Mouse (Mus musculus) left cerebral cortex, postnatal 25 days (tissue): ENCODE results near the gene Slc5a11. TPM values are rescaled to one million over a fixed set of nuclear protein-coding genes. Genes with fewer than 3 reads are reported as not detected.

ENCODE experiments used
- DNase-seq, 2 experiments: peaks; one replicate each; pipeline ENCODE4 v3.0.0; 2022; ENCODE audit warnings: low spot score in 2 of 2, mixed read lengths in 1 of 2
- intact Hi-C: fragments of 180-260 bp; cut with DNase I; formaldehyde crosslinking; loops from one replicate; pipeline ENCODE4 v1.15.1; 2025
- total RNA-seq, 2 experiments: library from RNA; stranded (reverse); gene quantifications; 2 replicates each; pipeline ENCODE4 v1.2.3; 2021

Gene Slc5a11
- total RNA-seq: 1 to 10 TPM in 1 of 2 experiments, under 1 TPM in 1; 0.55 to 2.0 TPM

DNA sequence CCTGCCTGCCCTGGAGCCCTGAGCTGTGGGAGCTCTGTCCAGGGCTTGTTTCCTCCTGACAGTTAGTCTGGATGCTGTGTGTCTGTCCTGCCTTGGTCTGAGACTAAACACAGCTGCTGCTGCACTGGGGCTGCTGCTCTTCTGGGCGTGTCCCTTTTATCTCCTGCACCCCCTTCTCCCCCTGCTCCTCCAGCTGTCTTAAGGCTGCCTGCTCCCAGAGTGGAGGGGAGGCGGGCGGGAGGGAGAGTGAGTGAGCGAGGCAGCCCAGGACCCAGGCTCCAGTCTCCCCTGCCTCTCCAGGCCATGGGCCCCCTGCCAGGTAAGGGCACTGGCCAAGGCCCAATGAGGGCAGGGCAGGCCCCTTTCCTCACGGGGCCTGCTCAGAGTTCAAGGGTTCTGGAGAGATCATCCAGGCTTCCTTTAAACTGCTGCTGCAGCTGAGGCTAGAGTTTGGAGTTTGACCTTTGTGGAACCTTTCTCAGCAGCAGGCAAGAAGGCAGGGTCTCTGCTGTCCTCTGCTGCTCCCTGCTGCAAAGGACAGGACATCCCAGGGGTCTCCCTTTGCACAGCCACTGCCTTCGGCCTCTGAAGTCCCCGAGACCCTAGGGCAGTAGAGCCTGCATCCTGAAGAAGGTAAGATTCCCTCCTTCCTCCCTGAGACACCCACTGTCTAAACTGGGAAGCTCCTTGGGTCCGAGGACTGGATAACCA lies at the start of gene Slc5a11:
Gene Slc5a11 (plus strand): TSS at position 416 of the 711 bp plus-strand sequence.
- DNase-seq: no peak
- intact Hi-C loops: no loop called here

DNA sequence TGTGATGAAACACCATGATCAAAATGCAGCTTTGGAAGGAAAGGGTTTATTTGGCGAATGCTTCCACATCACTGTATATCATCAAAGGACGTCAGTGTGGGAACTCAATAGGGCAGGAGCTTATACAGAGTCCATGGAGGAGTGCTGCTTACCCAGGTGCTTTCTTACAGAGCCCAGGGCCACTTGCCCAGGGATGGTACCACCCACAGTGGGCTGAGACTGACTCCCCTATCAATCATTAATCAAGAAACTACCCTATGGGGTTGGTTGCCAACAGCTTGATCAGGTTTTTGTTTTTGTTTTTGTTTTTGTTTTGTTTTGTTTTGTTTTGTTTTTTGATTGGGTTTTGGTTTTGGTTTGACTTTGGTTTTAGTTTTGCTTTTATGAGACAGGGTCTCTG lies 47.1 kb upstream of the Slc5a11 start:
- intact Hi-C loops: no loop called here

GRCm38 (mm10) chr7:123169618-123170017 lies 45.0 kb upstream of the Slc5a11 start:
- no peak for DNase-seq
- intact Hi-C loops: loop anchor here (5.0 kb wide), 1 partner anchor 172 kb away; no protein-coding TSS in a partner anchor

More for the DNA sequence above, 47.1 kb upstream of the Slc5a11 start:
- DNase-seq: no peak

DNA sequence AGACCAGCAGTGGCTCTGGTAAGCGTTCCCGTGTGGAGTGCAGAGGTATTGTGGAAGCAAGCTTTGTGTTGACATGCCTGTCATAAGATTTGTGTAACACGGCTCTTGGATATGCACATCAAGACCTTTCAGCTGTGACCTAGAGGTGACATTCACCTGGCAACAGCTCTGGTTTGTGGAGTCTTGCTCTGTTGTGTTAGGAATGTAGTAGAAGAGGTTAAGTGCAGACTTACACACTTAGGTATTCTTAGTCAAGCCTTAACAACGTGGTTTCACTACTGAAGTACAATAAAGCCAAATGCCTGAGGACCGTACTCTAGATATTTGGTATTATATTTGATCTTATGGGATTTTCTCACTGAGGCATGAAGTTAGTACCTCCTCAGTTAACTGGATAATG lies 42.5 kb upstream of the Slc5a11 start:
- DNase-seq: no peak
- intact Hi-C loops: loop anchor here (5.0 kb wide), 1 partner anchor 175 kb away; no protein-coding TSS in a partner anchor

DNA sequence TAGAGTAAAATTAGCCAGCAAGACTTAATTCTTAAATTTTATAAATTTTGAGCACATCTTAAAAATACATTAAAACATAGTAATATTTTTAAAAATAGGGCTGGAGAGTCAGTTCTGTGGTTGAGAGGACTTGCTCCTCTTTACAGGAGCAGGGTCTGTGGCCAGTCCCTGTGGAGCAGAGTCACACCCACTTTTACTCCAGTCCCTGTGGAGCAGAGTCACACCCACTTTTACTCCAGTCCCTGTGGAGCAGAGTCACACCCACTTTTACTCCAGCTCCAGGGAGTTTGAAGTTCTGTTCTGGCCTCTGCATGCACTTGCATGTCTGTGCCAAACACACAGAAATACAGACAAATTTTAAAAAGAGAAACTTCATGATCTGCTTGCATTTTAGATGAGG lies 37.4 kb upstream of the Slc5a11 start:
- DNase-seq: no peak
- intact Hi-C loops: no loop called here

GRCm38 (mm10) chr7:123181787-123182701 lies 32.5 kb upstream of the Slc5a11 start:
- DNase-seq: no peak
- intact Hi-C loops: no loop called here

GRCm38 (mm10) chr7:123184891-123185290 lies 29.7 kb upstream of the Slc5a11 start:
- intact Hi-C loops: no loop called here
- DNase-seq: no peak

- no peak for DNase-seq
- intact Hi-C loops: no loop called here
Measured at GRCm38 (mm10) chr7:123186463-123186862, 28.1 kb upstream of the Slc5a11 start.

- no peak for DNase-seq
Measured at GRCm38 (mm10) chr7:123187246-123187645, 27.3 kb upstream of the Slc5a11 start.

GRCm38 (mm10) chr7:123188462-123188861 lies 26.1 kb upstream of the Slc5a11 start:
- DNase-seq: no peak
- intact Hi-C loops: no loop called here

More at GRCm38 (mm10) chr7:123187246-123187645, 27.3 kb upstream of the Slc5a11 start:
- intact Hi-C loops: no loop called here

DNA sequence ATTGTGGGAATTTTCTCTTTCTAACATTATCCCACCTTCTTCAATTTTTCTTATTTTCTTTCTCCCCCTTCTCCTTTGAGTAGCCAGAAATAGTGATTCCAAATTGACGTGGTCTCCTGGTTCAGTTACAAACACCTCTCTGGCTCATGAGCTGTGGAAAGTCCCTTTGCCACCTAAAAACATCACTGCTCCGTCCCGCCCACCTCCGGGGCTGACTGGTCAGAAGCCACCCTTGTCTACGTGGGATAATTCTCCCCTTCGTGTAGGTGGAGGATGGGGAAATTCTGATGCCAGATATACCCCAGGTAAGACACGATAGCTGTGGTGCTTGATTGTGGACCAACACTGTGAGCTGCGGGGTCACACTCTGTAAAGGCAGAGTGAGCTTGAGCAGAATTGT lies 24.8 kb upstream of the Slc5a11 start:
- intact Hi-C loops: no loop called here
- DNase-seq: no peak

GRCm38 (mm10) chr7:123191731-123192130 lies 22.8 kb upstream of the Slc5a11 start:
- intact Hi-C loops: no loop called here

GRCm38 (mm10) chr7:123193201-123193600 lies 21.4 kb upstream of the Slc5a11 start:
- intact Hi-C loops: no loop called here
- DNase-seq: no peak

More at GRCm38 (mm10) chr7:123191731-123192130, 22.8 kb upstream of the Slc5a11 start:
- DNase-seq: peak in 1 of 2 experiments; percentile 34

DNA sequence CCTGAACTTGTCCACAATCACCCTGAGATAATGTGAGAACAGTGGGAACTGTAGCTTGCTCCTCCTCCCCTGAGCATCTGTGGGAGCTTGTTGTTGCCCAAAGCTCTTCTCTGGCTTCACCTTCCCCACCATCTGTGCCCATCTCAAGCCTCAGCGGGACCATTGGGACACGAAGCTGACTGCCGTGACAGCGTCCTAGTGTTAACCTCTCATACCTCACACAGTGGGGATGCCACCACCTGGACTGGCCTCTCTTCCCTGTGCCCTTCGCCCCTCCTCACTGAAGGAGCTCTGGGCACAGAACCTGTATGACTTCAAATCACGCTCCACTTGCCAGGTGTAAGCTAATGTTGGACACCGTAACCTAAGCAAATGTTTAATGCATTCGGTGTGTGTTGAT lies 19.9 kb upstream of the Slc5a11 start:
- intact Hi-C loops: loop anchor here (5.0 kb wide), 1 partner anchor 177 kb away; no protein-coding TSS in a partner anchor
- DNase-seq: no peak

- intact Hi-C loops: loop anchor here (5.0 kb wide), 1 partner anchor 179 kb away; no protein-coding TSS in a partner anchor
- DNase-seq: no peak
Measured at GRCm38 (mm10) chr7:123196432-123196831, 18.1 kb upstream of the Slc5a11 start.

GRCm38 (mm10) chr7:123198695-123199094 lies 15.9 kb upstream of the Slc5a11 start:
- DNase-seq: no peak
- intact Hi-C loops: loop anchor here (5.0 kb wide), 1 partner anchor 181 kb away; no protein-coding TSS in a partner anchor

- intact Hi-C loops: loop anchor here (5.0 kb wide), 1 partner anchor 182 kb away; no protein-coding TSS in a partner anchor
- no peak for DNase-seq
Measured at GRCm38 (mm10) chr7:123199151-123199550, 15.4 kb upstream of the Slc5a11 start.

DNA sequence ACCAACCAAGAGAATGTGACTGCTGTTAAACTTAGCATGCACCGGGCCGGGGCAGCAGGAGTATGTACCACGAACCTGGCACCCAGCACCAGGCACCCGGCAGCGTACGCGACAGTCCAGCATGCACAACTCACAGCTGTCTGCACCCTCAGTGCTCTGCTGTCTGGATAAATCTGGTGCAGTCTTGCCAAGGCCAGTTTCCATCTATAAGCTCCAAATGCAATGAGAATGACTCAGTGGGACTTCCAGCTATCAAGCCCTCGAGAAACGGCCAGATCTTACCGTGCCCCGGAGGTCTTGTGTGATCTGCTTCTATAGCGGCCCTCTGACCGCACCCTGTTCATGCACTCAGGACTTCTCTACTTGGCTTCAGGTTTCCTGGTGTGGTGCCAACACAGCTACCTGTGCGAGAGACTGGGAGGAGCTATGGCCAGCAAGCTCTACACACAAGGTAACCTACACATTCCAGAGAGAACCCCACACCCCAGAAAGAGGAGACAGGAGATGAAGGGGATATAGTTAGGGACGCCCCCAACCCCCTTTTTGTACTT lies 14.8 kb upstream of the Slc5a11 start:
- no peak for DNase-seq
- intact Hi-C loops: loop anchor here (5.0 to 10.0 kb wide), 2 partner anchors 182 to 195 kb away; no protein-coding TSS in a partner anchor

- DNase-seq: no peak
- intact Hi-C loops: loop anchor here (10.0 kb wide), 1 partner anchor 194 kb away; no protein-coding TSS in a partner anchor
Measured at GRCm38 (mm10) chr7:123200722-123201121, 13.9 kb upstream of the Slc5a11 start.

- intact Hi-C loops: loop anchor here (1.0 to 10.0 kb wide), 4 partner anchors 82 to 260 kb away; partner anchors contain the start of genes Arhgap17 and Lcmt1
- DNase-seq: peak; percentile 54 to 73
Measured at GRCm38 (mm10) chr7:123205261-123205660, 9.3 kb upstream of the Slc5a11 start.
